Comparison of ENCODE assay signal across 8 mouse cellular contexts in the genomic region with DNA sequence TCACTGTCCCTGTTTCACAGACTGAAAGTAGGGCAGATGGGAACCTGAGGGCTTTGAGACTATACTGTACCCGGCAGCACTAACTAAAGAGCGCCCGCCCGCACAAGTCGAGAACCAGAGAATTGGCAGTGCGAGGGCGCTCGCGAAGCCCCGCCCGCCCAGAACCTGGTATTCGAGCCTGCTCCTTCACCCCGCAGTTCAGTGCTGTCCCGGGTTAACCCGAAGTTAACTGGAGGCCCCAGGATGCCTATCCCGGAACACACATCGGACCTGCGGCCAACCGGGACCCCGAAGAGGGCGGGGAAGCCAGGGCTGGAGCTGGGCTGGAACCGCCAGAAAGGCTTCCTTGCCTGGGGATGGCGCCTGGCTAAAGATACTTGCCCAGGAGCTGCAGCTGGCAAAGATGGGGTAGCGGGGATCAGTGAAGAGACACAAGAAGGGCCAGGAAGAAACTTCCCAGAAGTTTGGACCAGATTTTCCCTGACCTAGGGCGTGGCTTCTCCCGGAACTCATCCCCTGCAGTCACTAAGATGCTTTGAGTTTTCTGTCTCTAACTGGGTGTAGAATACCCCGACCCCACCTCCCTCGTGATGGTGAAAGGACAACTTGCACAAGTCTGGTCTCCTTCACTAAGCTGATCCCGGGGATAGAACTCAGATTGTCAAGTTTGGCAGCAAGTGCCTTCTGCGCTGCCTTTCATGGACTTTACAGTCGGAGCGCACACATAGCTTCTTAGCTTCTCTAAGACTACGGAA. TPM values are rescaled to one million over a fixed set of nuclear protein-coding genes. Genes with fewer than 3 reads are reported as not detected.
DNase-seq lines count a peak whose midpoint lies in the region; ATAC-seq and TF ChIP-seq lines count a peak whose summit lies in the region.

Gene Gtpbp3, plus strand, starts transcription at position 413 of the 755 bp plus-strand sequence.

- ATAC-seq in embryonic facial prominence, embryonic 12.5 days (ENCODE audit: insufficient number of reproducible peaks, insufficient read depth, low FRiP score, low TSS enrichment), result peak; percentile 16; the same call in 1 of the 2 replicates
- ATAC-seq in limb, embryonic 14.5 days (ENCODE audit: low FRiP score, low read depth), result peak; percentile 48
- ATAC-seq in midbrain, embryonic 15.5 days (replicated peaks), result peak; percentile 25

- H3K36me3 ChIP-seq in embryonic facial prominence, embryonic 12.5 days, result peaks cover 38% of the 10 kb centered on the region
- H3K36me3 ChIP-seq in heart, adult 2 months (ENCODE audit: control insufficient read depth, insufficient read depth, low read length), result no peaks in the 10 kb centered on the region
- peaks cover 30% of the 10 kb centered on the region for H3K36me3 ChIP-seq in limb, embryonic 14.5 days (ENCODE audit: control insufficient read depth, insufficient read depth, low read length)
- 0 out of 2 replicates have a peak, but pooled peaks cover 6% of the 10 kb centered on the region for H3K36me3 ChIP-seq in midbrain, embryonic 15.5 days (replicated peaks)

- no peak; the same call in 1 of the 2 replicates for TF ChIP-seq POLR2A in heart, adult 2 months (IDR thresholded peaks at IDR 0.05; ENCODE audit: insufficient read depth, low read depth, low read length)
- TF ChIP-seq POLR2A in limb, embryonic 14.5 days (IDR thresholded peaks at IDR 0.05; ENCODE audit: borderline replicate concordance, extremely low read depth, insufficient read depth, insufficient read length), result 0 out of 2 replicates have a peak, but pooled peaks have one; percentile 29

- no peaks in the 10 kb centered on the region for H3K27me3 ChIP-seq in embryonic facial prominence, embryonic 12.5 days
- H3K27me3 ChIP-seq in heart, adult 2 months (ENCODE audit: control insufficient read depth, insufficient read depth, low read length), result no peaks in the 10 kb centered on the region
- no peaks in the 10 kb centered on the region for H3K27me3 ChIP-seq in limb, embryonic 14.5 days (ENCODE audit: control insufficient read depth, insufficient read depth, low read length)
- H3K27me3 ChIP-seq in midbrain, embryonic 15.5 days (replicated peaks), result no peaks in the 10 kb centered on the region

- H3K79me2 ChIP-seq in heart, adult 2 months (replicated peaks; ENCODE audit: control insufficient read depth, insufficient read depth, low read length), result no peaks in the 10 kb centered on the region; the same call in 1 of the 2 replicates

- peak; percentile 75 to 79 for DNase-seq in urinary bladder, adult 18-20 months (ENCODE audit: low spot score in 2 of 2)
- DNase-seq in urinary bladder, postnatal 10 days (ENCODE audit: low spot score), result no peak
- DNase-seq in heart, adult 2 months, result peak; percentile 87 to 89
- DNase-seq in kidney, adult 8-10 months, result peak; percentile 84 to 86
- peak; percentile 82 for DNase-seq in limb, embryonic 14.5 days (ENCODE audit: low spot score)
- peak; percentile 63 to 79 for DNase-seq in spleen, adult 18-20 months

- under 1% methylated on average over 33 of the region's 33 CpGs for WGBS in embryonic facial prominence, embryonic 12.5 days
- WGBS in heart, adult 2 months, result under 1% methylated on average over 33 of the region's 33 CpGs
- 1% methylated on average over 33 of the region's 33 CpGs for WGBS in limb, embryonic 14.5 days
- under 1% methylated on average over 33 of the region's 33 CpGs for WGBS in midbrain, embryonic 15.5 days

- peak within 1 kb of the TSS; percentile 79 for H3K9ac ChIP-seq in embryonic facial prominence, embryonic 12.5 days
- peak within 1 kb of the TSS; percentile 96 for H3K9ac ChIP-seq in heart, adult 2 months (ENCODE audit: low read depth, low read length)
- H3K9ac ChIP-seq in limb, embryonic 14.5 days (ENCODE audit: low read depth, low read length, severe bottlenecking), result peak within 1 kb of the TSS; percentile 72
- peak within 1 kb of the TSS; percentile 71 for H3K9ac ChIP-seq in midbrain, embryonic 15.5 days

- peak within 1 kb of the TSS; percentile 99 for H3K4me2 ChIP-seq in embryonic facial prominence, embryonic 12.5 days (replicated peaks)
- H3K4me2 ChIP-seq in limb, embryonic 14.5 days (replicated peaks; ENCODE audit: low read depth, low read length, severe bottlenecking), result peak within 1 kb of the TSS; percentile 98
- H3K4me2 ChIP-seq in midbrain, embryonic 15.5 days, result peak within 1 kb of the TSS; percentile 100

- intact Hi-C loops in heart, adult 2 months (cut with DNase I), result loop anchor here (2.0 kb wide), 1 partner anchor 47 kb away; no protein-coding TSS in a partner anchor

- H3K4me1 ChIP-seq in embryonic facial prominence, embryonic 12.5 days, result peaks cover 25% of the 10 kb centered on the region
- peaks cover 7% of the 10 kb centered on the region for H3K4me1 ChIP-seq in heart, adult 2 months (ENCODE audit: control insufficient read depth, insufficient read depth, low read length)
- peaks cover 12% of the 10 kb centered on the region for H3K4me1 ChIP-seq in limb, embryonic 14.5 days (ENCODE audit: control insufficient read depth, insufficient read depth, low read length)
- H3K4me1 ChIP-seq in midbrain, embryonic 15.5 days, result peaks cover 57% of the 10 kb centered on the region

- H3K27ac ChIP-seq in embryonic facial prominence, embryonic 12.5 days, result peak within 1 kb of the TSS; percentile 94
- H3K27ac ChIP-seq in heart, adult 2 months, result peak within 1 kb of the TSS; percentile 95
- peak within 1 kb of the TSS; percentile 48 for H3K27ac ChIP-seq in limb, embryonic 14.5 days (replicated peaks; ENCODE audit: low read depth, low read length)
- peak within 1 kb of the TSS; percentile 73 for H3K27ac ChIP-seq in midbrain, embryonic 15.5 days

- TF ChIP-seq EP300 in heart, adult 2 months (IDR thresholded peaks at IDR 0.05; ENCODE audit: insufficient read depth, low read depth, low read length), result no peak

- TF ChIP-seq CTCF in heart, adult 2 months (IDR thresholded peaks at IDR 0.05), result no peak

- H3K9me3 ChIP-seq in embryonic facial prominence, embryonic 12.5 days, result no peaks in the 10 kb centered on the region
- H3K9me3 ChIP-seq in limb, embryonic 14.5 days (ENCODE audit: control insufficient read depth, low read length), result no peaks in the 10 kb centered on the region
- H3K9me3 ChIP-seq in midbrain, embryonic 15.5 days, result no peaks in the 10 kb centered on the region

- H3K4me3 ChIP-seq in embryonic facial prominence, embryonic 12.5 days, result peak within 1 kb of the TSS; percentile 84
- peak within 1 kb of the TSS; percentile 74 for H3K4me3 ChIP-seq in heart, adult 2 months
- peak within 1 kb of the TSS; percentile 60 for H3K4me3 ChIP-seq in limb, embryonic 14.5 days (replicated peaks; ENCODE audit: low read length)
- H3K4me3 ChIP-seq in midbrain, embryonic 15.5 days, result peak within 1 kb of the TSS; percentile 68

RNA-seq across cellular contexts. Expression of gene Gtpbp3, which starts in this region (rescaled TPM):
- polyA plus RNA-seq in embryonic facial prominence, embryonic 12.5 days (2016; fragmentation: Nextera tagmentation; extraction: Ambion mirVana), result 23.0 and 25.0 TPM in 2 replicates
- total RNA-seq in heart, adult 2 months (2021), result 10 to 100 TPM; 16.6 to 20.5 TPM
- 18.4 and 19.8 TPM in 2 replicates for polyA plus RNA-seq in heart, adult 2 months (2012; rRNA removed)
- polyA plus RNA-seq in limb, embryonic 14.5 days (2012; rRNA removed), result 41.6 and 59.5 TPM in 2 replicates
- 5.9 and 6.8 TPM in 2 replicates for polyA plus RNA-seq in limb, embryonic 14.5 days (2014; fragmentation: Nextera tagmentation; extraction: Ambion mirVana)
- 12.0 and 13.9 TPM in 2 replicates for polyA plus RNA-seq in midbrain, embryonic 15.5 days (2015; fragmentation: Nextera tagmentation; extraction: Ambion mirVana)
